In genomic region chr11:95366280-95366897, GRCm38 (mm10) we compare ENCODE assay signal across 8 mouse cellular contexts. TPM values are rescaled to one million over a fixed set of nuclear protein-coding genes. Genes with fewer than 3 reads are reported as not detected.
DNase-seq lines count a peak whose midpoint lies in the region; ATAC-seq lines count a peak whose summit lies in the region.

No protein-coding gene starts in this region.

- ATAC-seq in hindbrain, embryonic 14.5 days (ENCODE audit: low FRiP score): no peak
- ATAC-seq in hindbrain, embryonic 12.5 days (ENCODE audit: low FRiP score): no peak

- H3K27me3 ChIP-seq in hindbrain, embryonic 14.5 days (ENCODE audit: control insufficient read depth, insufficient read depth, low read length): no peaks in the 10 kb centered on the region
- H3K27me3 ChIP-seq in hindbrain, embryonic 12.5 days: no peaks in the 10 kb centered on the region

- intact Hi-C loops in heart, postnatal 10 days (cut with DNase I): loop anchor here (5.0 kb wide), 1 partner anchor 54 kb away; the partner anchor contains the start of gene Kat7

- no peak overlapping the region for H3K4me3 ChIP-seq in hindbrain, embryonic 14.5 days (replicated peaks; ENCODE audit: low read length)
- no peak overlapping the region for H3K4me3 ChIP-seq in hindbrain, embryonic 12.5 days

- H3K9ac ChIP-seq in hindbrain, embryonic 14.5 days: no peak overlapping the region
- no peak overlapping the region for H3K9ac ChIP-seq in hindbrain, embryonic 12.5 days

- WGBS in hindbrain, embryonic 14.5 days: 84% methylated on average over 6 of the region's 6 CpGs
- WGBS in hindbrain, embryonic 12.5 days: 90% methylated on average over 6 of the region's 6 CpGs

- H3K4me2 ChIP-seq in hindbrain, embryonic 14.5 days (replicated peaks): no peak overlapping the region
- H3K4me2 ChIP-seq in hindbrain, embryonic 12.5 days (replicated peaks): no peak overlapping the region

- no peaks in the 10 kb centered on the region for H3K4me1 ChIP-seq in hindbrain, embryonic 14.5 days (replicated peaks; ENCODE audit: control insufficient read depth, insufficient read depth, low read length)
- H3K4me1 ChIP-seq in hindbrain, embryonic 12.5 days: no peaks in the 10 kb centered on the region

- no peaks in the 10 kb centered on the region for H3K36me3 ChIP-seq in hindbrain, embryonic 14.5 days (replicated peaks; ENCODE audit: control insufficient read depth, insufficient read depth)
- H3K36me3 ChIP-seq in hindbrain, embryonic 12.5 days: no peaks in the 10 kb centered on the region

- H3K27ac ChIP-seq in hindbrain, embryonic 14.5 days: peak overlapping the region; percentile 5; the same call in 1 of the 2 replicates
- H3K27ac ChIP-seq in hindbrain, embryonic 12.5 days: no peak overlapping the region

- DNase-seq in hindbrain, embryonic 14.5 days (ENCODE audit: low spot score): no peak
- DNase-seq in adipocyte (ENCODE audit: low spot score): peak; percentile 60
- DNase-seq in heart, postnatal 10 days: peak; percentile 64 to 74
- DNase-seq in lung, postnatal 25 days (ENCODE audit: low spot score): peak; percentile 48
- no peak for DNase-seq in ovary, postnatal 10 days (ENCODE audit: low spot score)
- no peak for DNase-seq in spleen, adult 12 weeks (ENCODE audit: low spot score)
- no peak for DNase-seq in adrenal gland, postnatal 36 days

- H3K9me3 ChIP-seq in hindbrain, embryonic 14.5 days (ENCODE audit: control insufficient read depth, low read length): no peaks in the 10 kb centered on the region
- H3K9me3 ChIP-seq in hindbrain, embryonic 12.5 days (replicated peaks): no peaks in the 10 kb centered on the region

RNA-seq across cellular contexts. Expression of gene Slc35b1, which starts 18.1 kb away (rescaled TPM):
- 144 and 153 TPM in 2 replicates for polyA plus RNA-seq in hindbrain, embryonic 14.5 days (2014; fragmentation: Nextera tagmentation; extraction: Ambion mirVana)
- polyA plus RNA-seq in hindbrain, embryonic 12.5 days (2016; fragmentation: Nextera tagmentation; extraction: Ambion mirVana): 124 and 128 TPM in 2 replicates
- 10 to 100 TPM; 51.0 to 52.8 TPM for total RNA-seq in heart, postnatal 10 days (2021)
- 10 to 100 TPM; 70.3 to 75.0 TPM for total RNA-seq in adrenal gland, postnatal 36 days (2021)

RNA-seq across cellular contexts. Expression of gene Fam117a, which starts 29.6 kb away (rescaled TPM):
- polyA plus RNA-seq in hindbrain, embryonic 14.5 days (2014; fragmentation: Nextera tagmentation; extraction: Ambion mirVana): 2.8 and 3.5 TPM in 2 replicates
- 11.7 and 11.9 TPM in 2 replicates for polyA plus RNA-seq in hindbrain, embryonic 12.5 days (2016; fragmentation: Nextera tagmentation; extraction: Ambion mirVana)
- total RNA-seq in heart, postnatal 10 days (2021): 10 to 100 TPM in 1 of 2 experiments, 1 to 10 TPM in 1; 9.1 to 14.0 TPM
- total RNA-seq in adrenal gland, postnatal 36 days (2021): 10 to 100 TPM; 13.7 to 15.4 TPM

RNA-seq across cellular contexts. Expression of gene Spop, which starts 47.5 kb away (rescaled TPM):
- polyA plus RNA-seq in hindbrain, embryonic 14.5 days (2014; fragmentation: Nextera tagmentation; extraction: Ambion mirVana): 160 and 167 TPM in 2 replicates
- 204 and 215 TPM in 2 replicates for polyA plus RNA-seq in hindbrain, embryonic 12.5 days (2016; fragmentation: Nextera tagmentation; extraction: Ambion mirVana)
- total RNA-seq in heart, postnatal 10 days (2021): 100 to 1,000 TPM; 132 to 136 TPM
- total RNA-seq in adrenal gland, postnatal 36 days (2021): 100 to 1,000 TPM; 154 TPM

RNA-seq across cellular contexts. Expression of gene Kat7, which starts 56.3 kb away (rescaled TPM):
- polyA plus RNA-seq in hindbrain, embryonic 14.5 days (2014; fragmentation: Nextera tagmentation; extraction: Ambion mirVana): 58.1 and 71.0 TPM in 2 replicates
- 71.8 and 73.6 TPM in 2 replicates for polyA plus RNA-seq in hindbrain, embryonic 12.5 days (2016; fragmentation: Nextera tagmentation; extraction: Ambion mirVana)
- total RNA-seq in heart, postnatal 10 days (2021): 10 to 100 TPM; 45.1 to 51.1 TPM
- 10 to 100 TPM; 48.5 to 51.9 TPM for total RNA-seq in adrenal gland, postnatal 36 days (2021)

Comparison
In these comparisons a context has a peak if more than half of its experiments do, and no peak if none do; other contexts are left out.
1. DNase-seq: peak in adipocyte (single experiment), heart, postnatal 10 days (2 of 2) and lung, postnatal 25 days (single experiment); none in hindbrain, embryonic 14.5 days (single experiment), ovary, postnatal 10 days (single experiment), spleen, adult 12 weeks (single experiment) and adrenal gland, postnatal 36 days (0 of 2).